Mouse (Mus musculus): ENCODE results near the gene Max. TPM values are rescaled to one million over a fixed set of nuclear protein-coding genes. Genes with fewer than 3 reads are reported as not detected.

Gene Max
- polyA plus RNA-seq, 1 experiment from 2014 or later: 16.3 TPM

DNA sequence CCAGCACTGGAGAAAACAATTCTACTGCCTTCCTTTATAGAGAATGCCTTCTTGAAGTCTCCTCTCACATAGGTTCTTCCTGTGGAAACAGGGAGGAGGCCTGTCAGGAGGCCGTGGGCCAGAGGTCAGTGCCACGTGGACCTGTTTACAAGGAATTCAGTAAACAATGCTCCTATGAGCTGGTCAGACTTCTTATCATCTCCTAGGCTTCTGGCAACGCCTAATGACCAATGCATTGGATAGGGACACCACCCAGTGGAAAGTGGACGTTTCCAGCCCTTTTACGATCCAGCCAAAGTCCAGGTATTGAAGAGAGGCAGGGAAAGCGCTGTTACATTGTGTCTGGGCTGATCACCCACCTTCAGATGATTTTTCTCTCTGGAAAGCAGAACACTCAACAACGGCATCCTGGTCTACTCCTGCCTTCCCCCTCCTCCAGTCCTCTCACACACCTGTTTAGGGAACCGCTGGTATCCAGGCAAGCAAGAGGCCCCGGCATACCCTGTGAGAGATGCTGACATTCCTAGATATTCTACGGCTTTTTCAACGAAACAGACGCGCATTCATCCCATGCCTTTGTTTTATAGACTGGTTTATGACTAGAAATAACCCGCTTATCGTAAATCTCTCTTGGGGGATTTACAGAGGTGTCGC lies 20.9 kb upstream of the Max start:
- Histone ChIP-seq H3K9ac (no peak overlapping the region), H3K36me3 (no peaks in the 10 kb centered on the region), H3K4me1 (0 out of 2 replicates have a peak, but pooled peaks cover 6% of the 10 kb centered on the region), H3K27ac (no peak overlapping the region), H3K4me3 (no peak overlapping the region), H3K9me3 (no peaks in the 10 kb centered on the region), H3K27me3 (no peaks in the 10 kb centered on the region), H3K4me2 (no peak overlapping the region)
- no peak for ATAC-seq (ENCODE audit: insufficient number of reproducible peaks, insufficient read depth, low FRiP score, low TSS enrichment, low read depth)
- WGBS: 86% methylated on average over 16 of the region's 16 CpGs

DNA sequence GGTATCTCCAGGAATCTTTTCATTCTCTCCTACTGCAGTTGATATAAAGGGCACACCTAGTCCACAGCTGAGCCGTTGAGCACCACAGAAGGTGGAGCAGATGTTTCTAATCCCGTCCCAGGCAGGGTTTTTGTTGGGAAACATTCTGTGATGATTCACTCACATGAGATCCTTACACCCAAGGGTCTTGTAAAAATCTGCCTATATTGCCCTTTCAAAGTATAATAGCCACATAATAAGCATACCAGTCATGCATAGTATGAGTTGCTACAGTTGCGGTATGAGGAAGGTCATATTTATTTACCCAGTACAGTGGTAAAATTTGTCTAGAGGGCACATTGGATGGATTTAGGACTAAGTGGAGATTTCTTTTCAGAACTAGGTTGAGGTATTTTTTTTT lies 17.5 kb upstream of the Max start:
- H3K9ac ChIP-seq: no peak overlapping the region
- 63% methylated on average over 3 of the region's 3 CpGs for WGBS
- no peak overlapping the region for H3K27ac ChIP-seq
- no peaks in the 10 kb centered on the region for H3K9me3 ChIP-seq
- no peak overlapping the region for H3K4me2 ChIP-seq
- no peaks in the 10 kb centered on the region for H3K36me3 ChIP-seq
- no peak overlapping the region for H3K4me3 ChIP-seq
- ATAC-seq (ENCODE audit: insufficient number of reproducible peaks, insufficient read depth, low FRiP score, low TSS enrichment, low read depth): no peak
- H3K27me3 ChIP-seq: no peaks in the 10 kb centered on the region
- 0 out of 2 replicates have a peak, but pooled peaks cover 6% of the 10 kb centered on the region for H3K4me1 ChIP-seq

DNA sequence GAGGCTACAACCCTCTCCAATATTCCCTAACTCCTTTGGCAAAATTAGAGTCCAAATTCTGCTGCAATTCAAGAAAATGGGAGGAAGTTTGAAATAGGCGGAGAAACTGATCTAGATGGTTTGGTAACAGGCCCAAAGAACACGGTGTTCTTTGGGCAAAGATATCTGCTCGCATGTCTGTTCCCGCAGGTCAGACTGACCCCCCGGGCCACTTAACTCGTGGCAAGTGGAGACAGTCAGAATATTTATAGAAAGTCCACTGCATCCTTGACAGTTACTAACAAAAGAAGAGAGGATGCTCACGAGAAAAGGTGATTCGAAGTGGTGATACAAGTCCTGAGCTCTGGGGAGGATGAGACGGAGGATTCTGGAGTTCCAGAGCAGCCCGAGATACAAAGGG lies 10.7 kb upstream of the Max start:
- no peak for ATAC-seq (ENCODE audit: insufficient number of reproducible peaks, insufficient read depth, low FRiP score, low TSS enrichment, low read depth)
- Histone ChIP-seq H3K9ac (no peak overlapping the region), H3K9me3 (no peaks in the 10 kb centered on the region), H3K36me3 (no peaks in the 10 kb centered on the region), H3K27me3 (no peaks in the 10 kb centered on the region), H3K4me1 (no peaks in the 10 kb centered on the region), H3K27ac (no peak overlapping the region), H3K4me3 (no peak overlapping the region), H3K4me2 (no peak overlapping the region)
- 83% methylated on average over 10 of the region's 10 CpGs for WGBS

DNA sequence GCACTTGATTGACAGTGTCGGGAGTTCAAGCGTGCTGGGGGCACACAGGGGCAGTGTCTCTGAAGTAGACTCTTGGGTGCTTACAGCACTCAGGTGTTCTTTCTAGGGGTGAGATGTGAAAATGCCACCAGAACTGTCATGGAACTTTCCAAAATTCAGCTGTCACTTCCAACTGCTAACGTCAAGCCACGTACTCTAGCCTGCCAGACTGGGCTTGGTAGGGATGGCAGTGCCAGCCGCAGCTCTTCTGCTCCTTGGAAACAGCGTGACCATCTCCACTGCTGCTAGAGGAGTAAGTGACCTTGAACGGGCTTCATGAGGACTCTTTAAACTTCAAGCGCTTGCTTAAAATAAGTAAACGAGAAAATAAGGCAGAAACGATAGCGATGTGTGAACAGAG lies 10.2 kb upstream of the Max start:
- H3K4me2 ChIP-seq: no peak overlapping the region
- WGBS: 89% methylated on average over 11 of the region's 11 CpGs

DNA sequence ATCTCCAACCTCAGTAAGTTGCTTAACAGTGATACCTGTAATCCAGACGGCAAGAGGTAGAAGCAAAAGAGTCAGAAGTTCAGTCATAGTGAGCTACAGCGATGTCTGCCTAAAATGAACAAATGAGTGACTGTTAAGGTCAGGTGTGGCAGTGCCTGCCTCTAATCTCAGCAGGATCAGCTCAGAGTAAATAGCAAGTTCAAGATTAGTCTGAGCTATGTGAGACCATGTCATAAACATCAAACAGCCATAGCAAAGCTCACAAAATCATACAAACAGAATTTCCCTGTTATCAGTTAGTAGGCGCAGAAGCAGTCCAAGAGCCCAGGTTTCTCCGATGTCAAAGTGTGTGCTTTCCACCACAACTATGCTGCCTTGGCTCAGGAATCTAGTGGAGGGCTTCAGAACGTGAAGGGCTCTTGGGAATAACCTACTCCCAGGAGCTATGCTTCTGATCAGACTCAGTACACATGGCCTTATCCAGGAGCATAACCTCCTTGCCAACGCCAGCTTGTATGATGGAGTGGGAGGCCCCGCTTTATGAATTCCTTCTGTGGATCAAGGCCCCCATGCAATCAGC lies 9.7 kb upstream of the Max start:
- WGBS: 69% methylated on average over 7 of the region's 7 CpGs
- ATAC-seq (ENCODE audit: insufficient number of reproducible peaks, insufficient read depth, low FRiP score, low TSS enrichment, low read depth): no peak

More for the DNA sequence above, 10.2 kb upstream of the Max start:
- Histone ChIP-seq H3K36me3 (no peaks in the 10 kb centered on the region), H3K27ac (no peak overlapping the region), H3K27me3 (no peaks in the 10 kb centered on the region), H3K9me3 (no peaks in the 10 kb centered on the region), H3K4me3 (no peak overlapping the region), H3K4me1 (no peaks in the 10 kb centered on the region), H3K9ac (no peak overlapping the region)
- no peak for ATAC-seq (ENCODE audit: insufficient number of reproducible peaks, insufficient read depth, low FRiP score, low TSS enrichment, low read depth)

DNA sequence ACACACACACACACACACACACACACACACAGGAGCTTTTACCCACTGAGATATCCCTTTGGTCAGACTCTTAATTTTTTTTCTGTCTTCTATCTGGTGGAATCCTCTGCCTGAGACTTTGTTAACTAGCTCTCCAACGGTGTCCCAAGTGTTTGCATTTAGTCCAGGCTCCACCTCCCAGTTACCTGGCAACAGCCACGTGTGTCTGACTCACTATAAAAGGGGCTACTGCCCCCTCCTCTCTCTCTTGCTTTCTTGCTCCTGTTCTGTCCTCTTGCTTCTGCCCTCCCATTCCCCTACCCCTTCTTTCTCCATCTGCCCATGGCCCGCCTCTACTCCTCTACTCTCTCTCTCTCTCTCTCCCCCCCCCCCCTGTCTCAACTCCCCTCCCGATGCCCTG lies 3.9 kb upstream of the Max start:
- no peak for ATAC-seq (ENCODE audit: insufficient number of reproducible peaks, insufficient read depth, low FRiP score, low TSS enrichment, low read depth)
- H3K9me3 ChIP-seq: no peaks in the 10 kb centered on the region
- H3K4me3 ChIP-seq: no peak overlapping the region
- WGBS: 6% methylated on average over 4 of the region's 4 CpGs
- peaks cover 2% of the 10 kb centered on the region for H3K4me1 ChIP-seq
- H3K27ac ChIP-seq: no peak overlapping the region
- no peaks in the 10 kb centered on the region for H3K36me3 ChIP-seq
- H3K4me2 ChIP-seq: peak overlapping the region; percentile 27; the same call in 1 of the 2 replicates
- H3K27me3 ChIP-seq: no peaks in the 10 kb centered on the region
- H3K9ac ChIP-seq: no peak overlapping the region

More for the DNA sequence above, 9.7 kb upstream of the Max start:
- Histone ChIP-seq H3K27me3 (no peaks in the 10 kb centered on the region), H3K9ac (no peak overlapping the region), H3K4me2 (no peak overlapping the region), H3K27ac (no peak overlapping the region), H3K9me3 (no peaks in the 10 kb centered on the region), H3K36me3 (no peaks in the 10 kb centered on the region), H3K4me1 (no peaks in the 10 kb centered on the region), H3K4me3 (no peak overlapping the region)

DNA sequence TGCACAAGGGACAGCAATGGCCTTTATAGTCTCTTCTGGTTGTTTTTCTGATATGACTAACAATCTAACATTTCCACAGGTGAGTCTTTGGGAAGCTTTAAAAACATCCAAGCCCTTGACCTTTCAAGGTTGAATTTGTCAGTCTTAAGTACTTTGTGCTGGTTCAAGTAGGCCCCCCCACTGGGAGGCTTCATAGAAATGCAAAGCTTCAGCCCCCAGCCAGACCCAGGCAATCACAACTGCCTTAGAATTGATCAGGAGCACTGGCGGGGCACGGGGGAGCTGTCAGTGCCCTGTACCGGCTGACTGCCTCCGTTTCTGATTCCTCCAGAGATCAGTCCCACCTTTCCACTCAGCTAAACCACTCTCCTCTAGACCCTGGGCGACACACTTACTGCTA lies 3.1 kb upstream of the Max start:
- H3K9me3 ChIP-seq: no peaks in the 10 kb centered on the region
- H3K27ac ChIP-seq: no peak overlapping the region
- no peak overlapping the region for H3K4me3 ChIP-seq
- H3K36me3 ChIP-seq: peaks cover 2% of the 10 kb centered on the region; the same call in 1 of the 2 replicates
- WGBS: 38% methylated on average over 5 of the region's 5 CpGs
- no peak overlapping the region for H3K9ac ChIP-seq
- no peaks in the 10 kb centered on the region for H3K27me3 ChIP-seq
- H3K4me2 ChIP-seq: no peak overlapping the region
- no peak for ATAC-seq (ENCODE audit: insufficient number of reproducible peaks, insufficient read depth, low FRiP score, low TSS enrichment, low read depth)
- peaks cover 7% of the 10 kb centered on the region for H3K4me1 ChIP-seq

DNA sequence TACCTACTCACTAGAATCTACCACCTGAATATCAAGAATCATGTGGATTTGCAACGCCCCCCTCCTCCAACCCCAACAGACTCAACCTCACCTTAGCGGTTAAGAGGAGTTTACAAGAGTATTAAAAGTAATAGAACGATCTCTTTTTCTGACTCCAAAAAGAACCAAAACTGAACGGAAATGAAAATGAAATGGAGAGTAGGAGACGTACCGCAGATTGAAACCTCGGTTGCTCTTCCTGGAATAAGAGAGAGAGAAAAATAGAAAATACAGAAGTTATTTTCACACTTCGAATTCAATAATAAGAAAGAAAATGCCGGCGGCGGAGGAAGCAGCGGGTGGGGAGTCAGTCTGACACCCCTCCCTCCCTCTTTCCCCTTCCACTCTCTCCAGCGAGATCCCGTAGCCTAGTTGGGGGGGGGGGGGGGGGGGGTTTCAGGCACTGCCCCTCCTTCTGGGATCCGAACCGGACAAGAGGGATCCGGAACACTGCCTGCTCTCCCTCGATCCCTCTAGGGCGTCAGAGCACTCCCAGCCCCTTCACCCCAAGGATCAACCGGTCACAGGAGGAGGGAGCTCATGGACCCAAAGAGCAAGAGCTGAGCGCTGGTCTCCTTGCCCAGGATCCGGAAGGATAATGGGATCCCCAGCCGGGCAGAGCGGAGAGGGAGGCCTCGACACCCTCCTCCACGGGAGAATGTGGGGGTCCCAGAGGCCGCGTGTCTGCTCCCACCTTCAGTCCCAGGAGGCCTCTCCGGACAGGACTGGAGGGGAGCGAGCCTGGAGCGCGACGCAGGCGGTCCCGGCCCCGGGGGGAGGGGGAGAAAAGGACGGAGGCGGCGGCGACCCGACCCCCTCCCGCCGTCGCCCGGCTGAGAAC lies 709 bp downstream of the Max start:
- ATAC-seq (ENCODE audit: insufficient number of reproducible peaks, insufficient read depth, low FRiP score, low TSS enrichment, low read depth): peak; percentile 33
- peak overlapping the region; percentile 33; the same call in 1 of the 2 replicates for H3K27ac ChIP-seq

DNA sequence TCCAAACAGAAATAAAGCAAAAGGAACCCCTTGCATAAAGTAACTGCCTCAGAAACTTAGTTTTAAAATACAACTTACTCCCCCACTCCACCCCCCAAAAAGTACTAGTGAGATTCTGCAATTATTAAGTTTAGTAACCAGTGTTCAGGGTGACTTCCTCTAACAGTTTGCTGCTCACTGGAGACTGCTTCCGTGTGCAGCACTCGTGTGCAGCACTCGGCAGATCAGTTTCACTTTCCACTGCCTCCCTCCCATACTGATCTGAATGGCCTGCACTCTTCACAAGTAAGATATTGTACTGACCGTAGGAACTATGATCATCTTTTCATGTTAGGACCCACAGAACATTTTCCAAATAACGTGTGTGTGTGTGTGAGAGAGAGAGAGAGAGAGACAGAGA lies 4.3 kb downstream of the Max start:
- peaks cover 45% of the 10 kb centered on the region for H3K36me3 ChIP-seq
- H3K27ac ChIP-seq: no peak overlapping the region
- no peak overlapping the region for H3K9ac ChIP-seq
- ATAC-seq (ENCODE audit: insufficient number of reproducible peaks, insufficient read depth, low FRiP score, low TSS enrichment, low read depth): no peak
- no peak overlapping the region for H3K4me2 ChIP-seq
- H3K4me1 ChIP-seq: peaks cover 15% of the 10 kb centered on the region
- H3K27me3 ChIP-seq: no peaks in the 10 kb centered on the region
- 82% methylated on average over 5 of the region's 5 CpGs for WGBS
- no peaks in the 10 kb centered on the region for H3K9me3 ChIP-seq
- no peak overlapping the region for H3K4me3 ChIP-seq

More for the DNA sequence above, 709 bp downstream of the Max start:
- Histone ChIP-seq H3K4me3 (peak overlapping the region; percentile 86), H3K36me3 (peaks cover 20% of the 10 kb centered on the region), H3K9me3 (no peaks in the 10 kb centered on the region), H3K9ac (peak overlapping the region; percentile 87), H3K4me2 (peak overlapping the region; percentile 83), H3K4me1 (peaks cover 9% of the 10 kb centered on the region), H3K27me3 (no peaks in the 10 kb centered on the region)
- 7% methylated on average over 36 of the region's 45 CpGs for WGBS

DNA sequence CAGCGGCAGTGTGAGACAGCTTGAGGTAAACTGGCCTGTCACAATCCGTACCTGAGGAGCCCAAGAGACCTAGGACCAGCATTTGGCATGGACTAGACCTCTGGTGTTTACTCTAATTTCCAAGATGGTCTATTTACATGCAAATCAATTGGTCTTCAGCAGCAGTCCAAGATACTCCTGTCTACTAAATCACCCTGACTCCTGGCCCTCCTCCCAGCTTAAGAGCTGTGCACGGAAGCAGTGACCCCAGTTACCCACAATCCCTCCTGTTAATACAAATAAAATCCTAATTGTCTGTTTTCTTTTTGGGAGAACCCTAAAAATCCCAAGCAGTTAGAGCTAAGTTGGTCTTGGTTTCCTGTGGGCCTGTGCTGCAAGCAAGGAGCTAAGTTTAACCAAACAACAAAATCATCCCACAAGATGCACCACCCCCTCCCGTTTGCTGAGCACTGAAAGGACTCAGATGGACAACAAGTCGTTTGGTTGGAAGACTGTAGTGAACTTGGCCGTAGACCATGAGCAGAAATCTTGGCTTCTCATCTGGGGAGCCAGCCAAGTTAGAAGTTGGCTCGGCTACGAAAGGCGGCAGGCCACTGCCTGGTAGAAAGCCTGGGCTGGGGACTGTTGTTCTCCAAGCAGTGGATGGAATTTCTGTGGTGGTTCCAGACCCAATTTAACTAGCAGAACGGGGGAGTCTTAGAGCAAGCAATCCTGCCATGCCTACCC lies 7.1 kb downstream of the Max start:
- H3K27me3 ChIP-seq: no peaks in the 10 kb centered on the region
- no peak overlapping the region for H3K4me2 ChIP-seq
- peaks cover 67% of the 10 kb centered on the region for H3K36me3 ChIP-seq
- ATAC-seq (ENCODE audit: insufficient number of reproducible peaks, insufficient read depth, low FRiP score, low TSS enrichment, low read depth): no peak
- H3K4me3 ChIP-seq: no peak overlapping the region
- H3K27ac ChIP-seq: no peak overlapping the region
- H3K4me1 ChIP-seq: 0 out of 2 replicates have a peak, but pooled peaks cover 6% of the 10 kb centered on the region
- no peaks in the 10 kb centered on the region for H3K9me3 ChIP-seq
- 82% methylated on average over 10 of the region's 10 CpGs for WGBS
- no peak overlapping the region for H3K9ac ChIP-seq

DNA sequence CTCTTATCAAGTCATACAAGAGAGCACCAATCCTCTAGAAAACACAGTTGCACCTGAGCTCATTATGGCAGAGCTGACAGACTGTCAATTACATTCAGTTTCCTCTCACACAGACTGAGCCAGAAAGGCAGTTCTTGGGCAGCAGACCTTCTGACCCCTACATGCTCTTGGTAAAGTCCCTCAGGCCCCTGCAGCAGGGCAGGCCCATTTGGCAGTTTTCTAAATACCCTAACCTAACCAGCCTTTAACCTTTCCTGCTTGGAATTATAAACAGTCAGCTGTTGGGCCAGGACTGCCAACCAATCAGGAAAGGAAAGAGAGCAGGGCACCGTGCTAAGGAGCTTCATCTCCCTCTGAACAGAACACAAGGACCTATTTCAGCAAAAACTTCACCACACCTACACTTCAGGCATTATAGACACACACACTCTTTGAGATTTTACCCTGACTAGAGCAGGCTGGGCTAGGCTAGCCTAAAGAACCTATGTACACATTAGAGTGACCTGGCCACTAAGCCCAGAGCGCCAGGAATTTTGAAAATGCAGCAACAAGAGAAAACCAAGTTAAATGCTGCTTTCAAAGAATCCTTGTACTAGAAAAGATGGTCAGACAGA lies 8.1 kb downstream of the Max start:
- Histone ChIP-seq H3K9me3 (no peaks in the 10 kb centered on the region), H3K36me3 (peaks cover 67% of the 10 kb centered on the region), H3K27ac (no peak overlapping the region), H3K4me1 (0 out of 2 replicates have a peak, but pooled peaks cover 6% of the 10 kb centered on the region), H3K4me3 (no peak overlapping the region), H3K9ac (no peak overlapping the region), H3K4me2 (no peak overlapping the region), H3K27me3 (no peaks in the 10 kb centered on the region)
- no peak for ATAC-seq (ENCODE audit: insufficient number of reproducible peaks, insufficient read depth, low FRiP score, low TSS enrichment, low read depth)
- 89% methylated on average over 2 of the region's 2 CpGs for WGBS

Data from embryonic facial prominence, embryonic 13.5 days (tissue).